Mouse (Mus musculus) layer of hippocampus, adult 8-10 months (tissue): ENCODE measurements around the gene Pln. TPM values are rescaled to one million over a fixed set of nuclear protein-coding genes. Genes with fewer than 3 reads are reported as not detected.

Experiments
- DNase-seq, 2 experiments: peaks; one replicate each; pipeline ENCODE4 v3.0.0; 2022; ENCODE audit warnings: low spot score in 2 of 2
- total RNA-seq, 4 experiments: library from RNA; stranded (reverse); gene quantifications; 2 replicates each; pipeline ENCODE4 v1.2.4; 2022

Gene Pln
- total RNA-seq, 4 experiments from 2014 or later: 0.87 to 2.3 (median 1.2) TPM

DNA sequence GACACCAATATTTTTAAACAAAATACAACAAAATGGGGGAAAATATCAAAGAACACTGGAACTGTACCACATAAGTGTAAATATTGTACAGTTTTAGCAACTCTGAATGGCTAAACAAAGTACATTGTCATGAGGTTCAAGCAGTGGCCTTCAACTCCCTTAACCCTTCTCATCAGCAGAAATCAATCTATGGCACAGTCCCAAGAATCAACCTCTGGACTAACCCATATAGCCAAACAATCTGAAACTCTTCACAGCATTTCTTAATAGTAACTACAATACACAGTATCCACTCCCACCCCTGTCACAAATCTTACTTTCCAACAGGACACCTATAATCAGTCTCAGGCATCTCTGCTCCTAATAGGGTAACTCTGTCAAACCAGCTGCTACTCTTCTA, 26.8 kb downstream of the Pln start:
- DNase-seq: no peak

DNA sequence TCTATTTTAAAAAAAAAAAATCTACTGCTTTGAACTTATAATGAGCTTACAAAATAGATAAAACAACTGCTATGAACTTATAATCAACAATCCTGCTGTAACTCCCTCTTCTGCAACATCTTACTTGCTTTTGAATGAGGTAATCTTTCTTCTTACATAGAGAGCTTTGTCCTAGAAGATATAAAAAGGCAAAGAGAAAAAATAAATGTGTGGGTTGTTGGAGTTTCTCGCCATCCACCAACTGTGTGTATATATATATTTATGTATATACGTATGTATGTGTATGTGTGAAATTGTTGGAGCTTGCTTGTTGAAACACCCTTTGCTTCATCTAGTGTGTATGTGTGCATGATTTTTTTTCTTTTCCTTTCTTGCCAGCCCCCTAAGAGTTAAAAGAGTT, 29.8 kb downstream of the Pln start:
- DNase-seq: no peak

DNA sequence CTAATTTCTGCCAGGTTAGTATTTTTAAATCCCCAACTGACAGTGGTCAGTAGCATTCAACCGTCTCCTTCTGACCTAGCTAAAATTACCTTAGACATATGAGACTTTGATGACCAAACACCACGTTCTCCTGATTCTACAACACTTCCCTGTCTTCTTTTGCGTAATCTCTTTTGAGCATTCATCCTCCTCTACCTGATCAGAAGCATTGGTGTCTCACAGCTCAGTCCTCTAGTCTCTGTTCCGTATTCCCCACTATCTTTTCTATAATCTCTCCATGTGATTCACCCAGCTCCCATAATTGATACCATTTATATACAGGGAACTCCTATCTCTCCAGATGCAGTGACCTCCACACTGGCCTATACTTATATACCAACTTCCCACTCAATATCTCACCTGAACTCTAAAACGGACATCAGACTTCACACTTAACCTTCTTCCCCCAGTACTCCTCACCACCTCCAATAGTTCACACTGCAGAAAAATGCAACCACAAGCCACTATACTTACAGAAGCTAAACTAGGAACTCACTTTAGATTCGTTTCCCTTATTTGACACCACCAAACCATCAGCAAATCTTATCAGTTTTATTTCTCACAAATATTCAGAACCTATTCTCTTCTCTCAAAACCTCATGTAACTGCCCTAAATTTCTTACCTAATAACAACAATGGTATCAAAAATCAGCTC, 36.6 kb downstream of the Pln start:
- DNase-seq: no peak

DNA sequence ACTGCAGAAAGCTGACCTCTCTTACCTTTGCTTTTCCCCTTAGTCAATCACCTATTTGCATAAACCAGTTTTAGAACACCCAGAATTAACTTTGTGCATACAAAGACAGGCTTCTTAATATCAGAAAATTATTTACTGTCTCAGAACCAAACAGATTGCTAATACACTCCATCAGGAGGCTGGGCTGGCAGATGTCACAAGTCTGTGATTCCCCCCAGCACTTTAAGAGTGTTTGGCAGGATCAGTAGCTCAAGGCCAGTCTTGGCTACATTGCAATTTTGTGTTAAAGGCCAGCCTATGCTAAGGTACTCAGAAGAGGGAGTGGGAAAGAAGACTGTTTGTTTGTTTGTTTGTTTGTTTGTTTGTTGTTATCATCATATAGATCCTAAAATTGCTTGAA, 39.6 kb downstream of the Pln start:
- no peak for DNase-seq

DNA sequence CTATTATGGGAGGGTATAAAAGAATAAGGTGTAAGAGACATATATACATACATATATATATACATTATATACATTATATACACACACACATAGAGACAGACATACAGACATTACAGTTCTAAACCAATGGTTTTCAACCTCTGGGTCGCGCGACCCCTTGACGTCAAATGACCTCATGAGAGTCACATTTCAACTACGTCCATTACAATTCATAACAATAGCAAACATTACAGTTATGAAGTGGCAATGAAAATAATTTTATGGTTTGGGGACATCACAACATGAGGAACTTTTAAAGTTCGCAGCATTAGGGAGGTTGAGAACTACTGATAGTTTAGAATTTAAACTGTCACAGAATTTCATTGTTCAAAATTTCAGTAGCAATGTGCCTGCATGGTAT, 40.8 kb downstream of the Pln start:
- DNase-seq: no peak

DNA sequence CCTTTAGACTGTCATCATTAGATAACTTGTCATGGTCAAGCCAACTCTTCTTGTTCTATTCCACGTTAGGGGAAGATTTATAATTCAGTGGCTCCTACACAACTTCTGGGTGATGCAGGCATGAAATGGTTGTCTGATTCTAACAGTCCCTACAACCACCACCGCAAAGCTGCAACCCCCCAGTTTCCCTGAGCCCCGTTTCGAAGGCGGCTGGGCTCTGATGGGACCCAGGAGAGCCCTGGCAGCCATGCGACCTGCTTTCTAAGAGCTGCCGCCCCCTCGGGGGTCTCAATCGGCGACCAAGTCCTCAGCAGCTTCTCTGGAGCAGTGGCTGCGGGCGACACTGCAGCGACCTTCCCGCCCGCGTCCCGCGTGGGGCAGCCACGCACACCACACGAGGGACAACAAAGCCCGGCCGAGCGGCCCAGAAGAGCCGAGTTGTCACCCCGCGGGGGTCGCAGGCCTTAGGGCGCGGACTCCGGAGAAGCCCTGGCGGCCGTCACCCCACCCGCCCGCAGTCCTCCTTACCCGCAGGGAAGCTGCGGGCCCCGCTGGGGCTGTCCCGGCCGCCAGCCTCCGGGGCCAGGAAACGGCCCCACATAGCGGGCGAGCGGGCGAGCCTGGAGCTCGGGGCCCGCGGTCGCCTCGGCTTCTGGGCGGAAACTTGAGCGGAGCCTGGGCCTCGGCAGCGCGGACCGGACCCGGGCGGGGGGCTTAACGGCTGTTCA, 41.7 kb downstream of the Pln start:
- peak in 1 of 2 experiments; percentile 31 for DNase-seq

DNA sequence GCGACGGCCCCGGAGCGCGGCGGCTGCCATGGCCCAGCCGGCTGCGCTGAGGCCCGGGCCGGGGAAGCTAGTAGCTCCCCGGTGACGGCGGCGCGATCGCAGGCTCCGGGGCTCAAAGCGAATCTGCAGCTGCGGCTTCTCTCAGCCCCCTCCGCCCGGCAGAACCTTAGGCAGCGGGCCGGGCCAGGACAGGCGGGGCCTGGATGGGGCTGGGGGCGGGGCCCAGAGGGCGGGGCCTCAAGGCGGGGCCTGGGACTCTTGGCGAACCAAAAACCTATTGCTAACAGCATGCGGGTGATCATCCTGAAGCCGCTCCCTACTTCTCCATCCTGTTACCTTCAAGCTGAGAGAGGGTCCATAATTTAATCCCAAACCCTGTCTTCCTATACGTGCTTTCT, 42.2 kb downstream of the Pln start, which contains the start of gene Cep85l:
Gene Cep85l (minus strand): TSS at position 239 of the 398 bp plus-strand sequence.
- DNase-seq: peak; percentile 80 to 85

DNA sequence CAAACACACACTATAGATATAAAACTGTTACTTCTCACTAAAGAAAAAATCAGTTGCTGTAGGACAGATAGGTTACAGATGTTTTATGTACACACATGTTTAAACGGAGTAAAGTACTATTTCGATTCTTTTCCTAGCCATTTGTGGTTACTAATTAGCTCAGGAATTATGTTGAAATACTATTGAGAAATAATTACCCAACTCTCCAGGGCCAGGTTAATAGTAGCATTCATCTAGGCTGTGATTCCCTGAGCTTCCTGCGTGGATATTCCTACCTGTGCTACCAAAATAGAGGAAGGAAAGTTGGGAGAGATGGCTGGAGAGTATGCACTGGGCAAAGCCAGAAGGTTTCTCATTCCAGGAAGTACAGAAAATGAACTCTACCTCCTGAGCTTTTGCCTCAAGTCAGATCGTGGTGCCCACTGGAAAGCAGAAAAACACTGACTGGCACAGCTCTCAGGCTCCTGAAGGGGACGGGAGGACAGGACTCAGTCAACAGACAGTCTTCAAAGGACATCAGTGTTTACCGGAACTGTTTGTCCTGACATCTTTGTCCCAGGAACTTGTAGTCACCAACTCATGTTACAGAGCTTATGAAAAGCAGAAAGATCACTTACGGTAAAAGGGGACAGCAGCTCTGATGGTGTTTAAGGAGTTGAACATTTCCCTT, 45.4 kb downstream of the Pln start:
- DNase-seq: no peak

DNA sequence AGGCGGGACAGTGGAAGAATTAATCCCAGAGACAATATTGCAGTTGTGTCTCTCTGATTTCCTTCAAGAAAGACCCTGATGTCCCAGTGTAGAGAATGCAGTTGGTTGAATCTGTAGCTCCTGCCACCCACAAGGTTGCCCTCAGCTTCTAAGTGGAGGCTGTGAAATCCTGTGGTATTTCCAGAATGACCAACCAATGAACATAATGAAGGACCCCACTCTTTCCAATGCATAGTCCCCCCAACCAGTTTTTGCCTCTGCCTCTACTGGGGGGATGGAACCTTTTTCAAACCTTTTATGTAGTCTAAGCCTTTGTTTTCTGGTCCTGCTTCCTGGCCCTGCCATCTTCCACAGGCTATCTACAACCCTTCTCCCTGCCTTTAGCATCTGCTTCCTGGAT, 47.4 kb downstream of the Pln start:
- no peak for DNase-seq

DNA sequence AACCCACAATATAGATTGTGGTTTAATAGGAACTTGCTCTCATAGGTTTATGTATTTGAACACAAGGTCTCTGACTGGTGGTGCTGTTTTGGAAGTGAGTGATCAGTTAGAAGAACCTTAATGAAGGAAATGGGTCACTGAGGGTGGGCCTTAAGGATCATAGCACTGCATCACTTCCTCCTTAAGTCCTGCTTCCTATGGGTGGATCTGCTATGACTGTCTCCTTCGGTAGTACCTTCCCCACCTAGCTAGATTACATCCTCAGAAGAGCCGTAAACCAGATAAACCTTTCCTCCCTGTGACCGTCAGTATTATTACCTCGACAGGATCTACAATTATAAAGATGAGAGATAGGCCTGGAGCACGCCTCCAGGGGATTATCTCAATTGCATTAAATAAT, 48.0 kb downstream of the Pln start:
- no peak for DNase-seq

DNA sequence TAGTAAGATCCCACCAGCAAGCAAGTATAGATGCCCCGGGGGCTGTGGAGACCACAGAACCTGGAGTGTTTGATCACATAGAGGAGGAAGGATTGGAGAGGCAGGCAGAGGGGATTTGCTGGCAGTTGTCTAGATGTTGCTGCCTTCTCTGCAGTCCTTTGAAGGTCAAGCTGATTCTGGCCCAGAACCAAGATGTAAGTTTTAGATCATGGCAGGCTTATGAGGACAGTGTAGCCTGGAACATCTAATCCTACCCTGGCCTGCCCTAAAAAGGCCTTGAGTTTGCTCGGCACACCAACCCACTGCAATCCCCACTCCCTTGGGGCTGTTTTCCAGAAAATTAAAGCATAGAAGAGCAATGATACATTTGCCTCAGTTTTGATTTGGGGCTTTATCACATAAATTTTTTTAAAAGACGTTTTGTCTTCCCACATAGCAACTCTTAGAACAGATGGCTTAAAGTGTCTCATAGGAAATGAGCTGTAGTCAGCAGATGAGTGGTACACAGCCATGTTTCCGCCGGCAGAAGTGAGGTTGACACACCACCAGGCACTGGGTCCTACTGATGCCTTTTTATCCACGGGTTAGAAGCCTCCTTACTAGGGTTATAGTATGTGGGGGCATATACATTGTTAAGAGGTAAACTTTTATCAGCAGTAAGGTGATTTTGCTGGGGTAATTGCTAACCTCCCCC, 50.9 kb downstream of the Pln start:
- peak in 1 of 2 experiments; percentile 36 for DNase-seq

DNA sequence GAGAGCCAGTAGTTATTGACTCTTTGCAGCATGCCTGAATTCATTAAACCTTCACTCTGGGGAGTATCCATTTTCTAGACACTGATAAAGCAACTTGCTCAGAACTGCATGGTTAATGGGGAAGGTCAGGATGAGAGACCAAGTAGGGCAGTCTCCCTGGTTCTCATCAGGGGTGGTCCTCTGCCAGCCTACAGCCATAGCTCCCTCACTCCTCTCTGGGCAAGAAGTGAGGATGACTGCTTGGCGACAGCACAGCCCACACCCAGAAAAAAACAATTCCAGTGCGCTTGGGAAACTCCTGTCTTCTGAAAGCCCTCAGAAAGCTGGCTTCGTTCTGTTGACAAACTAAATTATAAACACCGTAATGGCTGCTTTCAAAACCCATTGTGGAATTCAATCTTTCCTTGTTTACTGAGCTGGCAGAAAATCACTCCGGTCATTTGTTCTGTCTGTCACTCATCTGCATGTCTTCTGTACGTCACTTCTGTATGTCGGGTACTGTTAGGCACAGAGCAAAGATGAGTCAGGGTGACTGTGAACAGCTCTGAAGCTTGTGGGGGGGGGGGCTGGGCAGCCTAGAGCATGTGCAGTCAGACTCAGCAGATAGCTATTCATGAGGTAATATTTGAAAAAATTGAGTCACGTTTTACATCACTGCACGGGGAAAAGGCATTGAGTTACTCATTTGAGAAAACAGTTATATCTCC, 57.6 kb downstream of the Pln start:
- no peak for DNase-seq

Other genes with a start within 250 kb of the Pln start
- gene Cep85l, start 42.3 kb downstream of the Pln start, total RNA-seq: 10 to 100 TPM; 22.7 to 24.3 (median 23.8) TPM